Mouse (Mus musculus) megakaryocyte, adult 5-6 weeks (primary cell): ENCODE results near the gene Mrgprh. TPM values are rescaled to one million over a fixed set of nuclear protein-coding genes. Genes with fewer than 3 reads are reported as not detected.
A peak's percentile ranks its signal among the peaks of the same experiment; 100 is the strongest.

Experiments
- ATAC-seq: 2 replicates; pipeline ENCODE4 v1.8.0; 2016; ENCODE audit warnings: mild to moderate bottlenecking, inconsistent platforms; ENCODE audit not compliant: poor library complexity, severe bottlenecking
- total RNA-seq, 2 experiments: library from RNA; stranded (forward) in 1 of 2; stranded (reverse) in 1 of 2; fragments of 153-499, 151-499 nt in 1 of 2; fragments of 221-1000, 200-1000 nt in 1 of 2; gene quantifications; 2 replicates each; pipeline versions ENCODE4 v1.2.3 to v1.2.4; 2015 to 2017

Mrgprh gene
- total RNA-seq, 2 experiments from 2014 or later = not detected

GRCm38 (mm10) chr17:12915881-12916583 lies 40.2 kb downstream of the Mrgprh start, which contains the start of gene Mrpl18:
Gene Mrpl18, minus strand, starts transcription at chr17:12916345.
- ATAC-seq = peak; percentile 96

GRCm38 (mm10) chr17:12916588-12917380 lies 41.0 kb downstream of the Mrgprh start:
- ATAC-seq = peak; percentile 25

- ATAC-seq = peak; percentile 52
These were observed 45.2 kb downstream of the Mrgprh start for GRCm38 (mm10) chr17:12921073-12921472.

GRCm38 (mm10) chr17:12925001-12925400 lies 49.2 kb downstream of the Mrgprh start:
- no peak for ATAC-seq

- ATAC-seq = no peak
These were observed 49.9 kb downstream of the Mrgprh start for GRCm38 (mm10) chr17:12925703-12926180.

Other genes starting within 250 kb of the Mrgprh start
- gene Slc22a1, start 200.2 kb upstream of the Mrgprh start, total RNA-seq (2015) = not detected in 2 replicates
- not detected in 2 replicates for gene Slc22a1, start 200.2 kb upstream of the Mrgprh start, total RNA-seq (2017)
- 0.69 and 1.9 TPM in 2 replicates for gene Igf2r, start 106.4 kb upstream of the Mrgprh start, total RNA-seq (2015)
- 3.7 and 5.7 TPM in 2 replicates for gene Igf2r, start 106.4 kb upstream of the Mrgprh start, total RNA-seq (2017)
- not detected in 2 replicates for gene Mas1, start 7.9 kb upstream of the Mrgprh start, total RNA-seq (2015)
- gene Mas1, start 7.9 kb upstream of the Mrgprh start, total RNA-seq (2017) = not detected in 2 replicates
- gene Pnldc1, start 34.2 kb downstream of the Mrgprh start, total RNA-seq (2015) = 1.4 TPM in 1 of 2 replicates, not detected in the other
- 0.11 TPM in 1 of 2 replicates, not detected in the other for gene Pnldc1, start 34.2 kb downstream of the Mrgprh start, total RNA-seq (2017)
- gene Tcp1, start 39.7 kb downstream of the Mrgprh start, total RNA-seq (2015) = 233 and 244 TPM in 2 replicates
- gene Tcp1, start 39.7 kb downstream of the Mrgprh start, total RNA-seq (2017) = 370 and 389 TPM in 2 replicates
- gene Mrpl18, start 40.3 kb downstream of the Mrgprh start, total RNA-seq (2015) = 112 and 131 TPM in 2 replicates
- 122 and 163 TPM in 2 replicates for gene Mrpl18, start 40.3 kb downstream of the Mrgprh start, total RNA-seq (2017)
- gene Acat3, start 64.6 kb downstream of the Mrgprh start, total RNA-seq (2015) = not detected in 2 replicates
- gene Acat3, start 64.6 kb downstream of the Mrgprh start, total RNA-seq (2017) = 0.33 and 0.51 TPM in 2 replicates
- gene Acat2, start 84.7 kb downstream of the Mrgprh start, total RNA-seq (2015) = 7.6 and 9.0 TPM in 2 replicates
- gene Acat2, start 84.7 kb downstream of the Mrgprh start, total RNA-seq (2017) = 9.1 and 9.8 TPM in 2 replicates
- 114 and 116 TPM in 2 replicates for gene Wtap, start 118.1 kb downstream of the Mrgprh start, total RNA-seq (2015)
- gene Wtap, start 118.1 kb downstream of the Mrgprh start, total RNA-seq (2017) = 246 and 306 TPM in 2 replicates
- 57.6 and 73.8 TPM in 2 replicates for gene Sod2, start 130.8 kb downstream of the Mrgprh start, total RNA-seq (2015)
- 23.3 and 40.3 TPM in 2 replicates for gene Sod2, start 130.8 kb downstream of the Mrgprh start, total RNA-seq (2017)
- gene Gpr31b, start 176.3 kb downstream of the Mrgprh start, total RNA-seq (2015) = not detected in 2 replicates
- gene Gpr31b, start 176.3 kb downstream of the Mrgprh start, total RNA-seq (2017) = 0.81 TPM in 1 of 2 replicates, not detected in the other
- 0.04 TPM in 1 of 2 replicates, not detected in the other for gene Tcp10b, start 185.1 kb downstream of the Mrgprh start, total RNA-seq (2015)
- gene Tcp10b, start 185.1 kb downstream of the Mrgprh start, total RNA-seq (2017) = not detected in 2 replicates